Mouse (Mus musculus) hindbrain, embryonic 11.5 days (tissue): ENCODE measurements at regions not wholly inside any gene's neighbourhood (a gene's known extent, or its start where the extent isn't known, plus 50 kb on each side); places are given as distances from the start of the nearest gene placed in this dataset.

ENCODE experiments used
- ATAC-seq: fragments of 200-750 bp; cut with Nextera tagmentation; 2 replicates; pipeline ENCODE4 v1.8.0; 2017; ENCODE audit warnings: mild to moderate bottlenecking, moderate TSS enrichment, moderate library complexity; ENCODE audit not compliant: low FRiP score
- DNase-seq: peaks from one replicate; pipeline ENCODE4 v3.0.0-alpha.2; 2015; ENCODE audit warnings: low spot score
- H3K27ac ChIP-seq: fragments of 300-500 bp; sonication (generic); 2 replicates; pipeline ENCODE4 v1.5.1; 2014; ENCODE audit warnings: mild to moderate bottlenecking, low read depth, low read length
- H3K27me3 ChIP-seq: fragments of 300-500 bp; sonication (generic); 2 replicates; pipeline ENCODE4 v1.6.1; 2014; ENCODE audit warnings: mild to moderate bottlenecking, low read length, moderate library complexity, mixed read lengths; ENCODE audit not compliant: control insufficient read depth, insufficient read depth
- H3K36me3 ChIP-seq: fragments of 300-500 bp; sonication (generic); 2 replicates; pipeline ENCODE4 v1.6.1; 2014; ENCODE audit warnings: mild to moderate bottlenecking, low read length, moderate library complexity, mixed read lengths; ENCODE audit not compliant: control insufficient read depth, insufficient read depth
- H3K4me1 ChIP-seq: fragments of 300-500 bp; sonication (generic); replicated peaks from 2 replicates; pipeline ENCODE4 v1.6.1; 2014; ENCODE audit warnings: low read length, mixed read lengths; ENCODE audit not compliant: control insufficient read depth, insufficient read depth
- H3K4me2 ChIP-seq: fragments of 300-500 bp; sonication (generic); replicated peaks from 2 replicates; pipeline ENCODE4 v1.6.1; 2014; ENCODE audit warnings: mild to moderate bottlenecking, low read depth, low read length
- H3K4me3 ChIP-seq: fragments of 300-500 bp; sonication (generic); 2 replicates; pipeline ENCODE4 v1.5.1; 2014; ENCODE audit warnings: low read depth, low read length
- H3K9ac ChIP-seq: fragments of 300-500 bp; sonication (generic); 2 replicates; pipeline ENCODE4 v1.6.1; 2014; ENCODE audit warnings: low read depth, low read length
- H3K9me3 ChIP-seq: fragments of 300-500 bp; sonication (generic); 2 replicates; pipeline ENCODE4 v1.6.1; 2016; ENCODE audit warnings: low read length; ENCODE audit not compliant: control insufficient read depth
- WGBS: fragments of 180-500 bp; shearing (Covaris S2); extraction: QIAGEN DNeasy Blood & Tissue Kit; methylation state at CpG from one replicate; pipeline ENCODE4 v1.1.7; 2014; 5-methylcytosine and 5-hydroxymethylcytosine counted together

GRCm38 (mm10) chr12:98047765-98048164, 211.5 kb downstream of the Galc start:
- ATAC-seq, result no peak
- H3K4me2 ChIP-seq, result no peak overlapping the region
- H3K36me3 ChIP-seq, result no peaks in the 10 kb centered on the region
- 90% methylated on average over 8 of the region's 8 CpGs for WGBS
- no peaks in the 10 kb centered on the region for H3K9me3 ChIP-seq
- H3K9ac ChIP-seq, result no peak overlapping the region
- H3K4me1 ChIP-seq, result no peaks in the 10 kb centered on the region
- H3K27me3 ChIP-seq, result no peaks in the 10 kb centered on the region
- no peak overlapping the region for H3K27ac ChIP-seq
- H3K4me3 ChIP-seq, result no peak overlapping the region
- DNase-seq, result no peak

GRCm38 (mm10) chr12:98046459-98047440, 212.5 kb downstream of the Galc start:
- Histone ChIP-seq H3K4me3 (no peak overlapping the region), H3K4me2 (no peak overlapping the region), H3K9ac (no peak overlapping the region), H3K9me3 (no peaks in the 10 kb centered on the region), H3K36me3 (no peaks in the 10 kb centered on the region), H3K27ac (no peak overlapping the region), H3K4me1 (no peaks in the 10 kb centered on the region), H3K27me3 (no peaks in the 10 kb centered on the region)
- WGBS, result 63% methylated on average over 11 of the region's 11 CpGs
- ATAC-seq (no peak), DNase-seq (no peak)

- ATAC-seq (no peak), DNase-seq (no peak)
- no peak overlapping the region for H3K27ac ChIP-seq
- no peaks in the 10 kb centered on the region for H3K36me3 ChIP-seq
- H3K4me1 ChIP-seq, result no peaks in the 10 kb centered on the region
- no peaks in the 10 kb centered on the region for H3K9me3 ChIP-seq
- H3K27me3 ChIP-seq, result no peaks in the 10 kb centered on the region
- H3K9ac ChIP-seq, result no peak overlapping the region
- no peak overlapping the region for H3K4me2 ChIP-seq
- no peak overlapping the region for H3K4me3 ChIP-seq
- WGBS, result 90% methylated on average over 5 of the region's 5 CpGs
Measured at GRCm38 (mm10) chr12:98045784-98046458, 213.3 kb downstream of the Galc start.

GRCm38 (mm10) chr12:98043436-98043835, 215.8 kb downstream of the Galc start:
- ATAC-seq (no peak), DNase-seq (no peak)
- Histone ChIP-seq H3K4me2 (no peak overlapping the region), H3K27me3 (no peaks in the 10 kb centered on the region), H3K27ac (no peak overlapping the region), H3K4me1 (no peaks in the 10 kb centered on the region), H3K9ac (no peak overlapping the region), H3K9me3 (no peaks in the 10 kb centered on the region), H3K4me3 (no peak overlapping the region), H3K36me3 (no peaks in the 10 kb centered on the region)
- WGBS, result 84% methylated on average over 5 of the region's 5 CpGs

DNA sequence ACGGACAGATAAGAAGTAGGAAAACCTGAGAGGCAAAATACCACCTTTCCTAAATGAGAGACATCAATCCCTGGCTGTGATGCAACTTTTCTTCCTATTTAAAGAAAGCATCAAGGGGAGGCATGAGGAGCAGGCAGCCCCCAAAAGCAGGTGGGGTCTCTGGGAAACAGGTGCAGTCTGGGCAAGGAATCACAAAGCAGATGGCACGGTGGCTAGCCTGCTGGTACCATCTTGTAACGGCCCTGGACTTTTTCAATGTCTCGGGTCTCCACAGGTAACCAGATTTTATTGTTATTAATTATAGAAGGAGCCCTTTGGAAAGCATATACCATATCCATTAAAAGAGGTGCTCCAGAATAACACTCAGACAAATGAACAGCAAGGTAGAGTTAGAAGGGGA, 219.6 kb downstream of the Galc start:
- no peaks in the 10 kb centered on the region for H3K4me1 ChIP-seq
- 89% methylated on average over 4 of the region's 4 CpGs for WGBS
- no peak overlapping the region for H3K27ac ChIP-seq
- no peak for ATAC-seq
- no peak overlapping the region for H3K4me3 ChIP-seq
- H3K36me3 ChIP-seq, result no peaks in the 10 kb centered on the region
- no peaks in the 10 kb centered on the region for H3K27me3 ChIP-seq
- no peaks in the 10 kb centered on the region for H3K9me3 ChIP-seq
- DNase-seq, result no peak
- no peak overlapping the region for H3K9ac ChIP-seq
- no peak overlapping the region for H3K4me2 ChIP-seq

DNA sequence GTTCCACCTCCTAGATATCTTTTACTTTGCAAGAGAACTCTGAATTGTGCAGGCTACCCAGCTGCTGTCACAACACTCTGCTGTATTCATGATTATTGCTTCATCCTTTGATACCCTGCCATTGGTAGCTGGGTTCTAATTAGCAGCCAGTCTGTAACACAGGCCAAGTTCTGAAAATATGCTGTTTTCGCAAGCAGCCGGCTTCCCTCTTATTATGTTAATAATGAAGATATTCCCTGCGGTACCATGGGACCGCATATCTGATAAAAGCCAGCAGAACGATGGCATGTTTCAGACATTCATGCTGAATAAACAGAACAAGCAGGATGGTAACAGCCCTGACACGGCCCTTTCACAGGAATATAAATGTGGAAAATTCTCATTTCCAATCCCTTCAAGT, 235.6 kb downstream of the Galc start:
- Histone ChIP-seq H3K27ac (no peak overlapping the region), H3K4me2 (no peak overlapping the region), H3K27me3 (no peaks in the 10 kb centered on the region), H3K4me1 (no peaks in the 10 kb centered on the region), H3K9me3 (no peaks in the 10 kb centered on the region), H3K36me3 (no peaks in the 10 kb centered on the region), H3K9ac (no peak overlapping the region), H3K4me3 (no peak overlapping the region)
- ATAC-seq (no peak; the same call in 1 of the 2 replicates), DNase-seq (no peak)
- 76% methylated on average over 6 of the region's 6 CpGs for WGBS

GRCm38 (mm10) chr12:98014607-98015278, 244.5 kb downstream of the Galc start:
- peak; percentile 76; the same call in 1 of the 2 replicates for ATAC-seq
- DNase-seq, result peak; percentile 24
- no peak overlapping the region for H3K9ac ChIP-seq

DNA sequence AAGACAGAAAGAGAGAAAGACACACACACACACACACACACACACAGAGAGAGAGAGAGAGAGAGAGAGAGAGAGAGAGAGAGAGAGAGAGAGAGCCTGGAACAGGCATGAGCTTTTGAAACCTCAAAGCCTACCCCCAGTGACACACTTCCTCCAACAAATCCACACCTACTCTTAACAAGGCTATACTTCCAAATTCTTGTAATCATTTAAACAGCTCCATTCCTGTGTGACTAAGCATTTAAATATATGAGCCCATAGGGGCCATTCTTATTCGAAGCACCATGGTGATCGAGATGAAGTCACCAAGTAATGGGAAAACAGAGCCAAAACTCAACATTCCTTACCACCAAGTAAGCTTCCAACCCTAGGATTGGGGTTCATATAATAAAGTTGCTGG, 250.1 kb downstream of the Galc start:
- H3K4me1 ChIP-seq, result no peaks in the 10 kb centered on the region
- no peak for ATAC-seq
- H3K27me3 ChIP-seq, result no peaks in the 10 kb centered on the region
- DNase-seq, result no peak
- H3K4me2 ChIP-seq, result no peak overlapping the region
- WGBS, result 95% methylated on average over 2 of the region's 2 CpGs
- H3K9me3 ChIP-seq, result no peaks in the 10 kb centered on the region
- H3K4me3 ChIP-seq, result no peak overlapping the region
- no peak overlapping the region for H3K27ac ChIP-seq
- H3K9ac ChIP-seq, result no peak overlapping the region
- no peaks in the 10 kb centered on the region for H3K36me3 ChIP-seq

More at GRCm38 (mm10) chr12:98014607-98015278, 244.5 kb downstream of the Galc start:
- Histone ChIP-seq H3K27ac (no peak overlapping the region), H3K36me3 (no peaks in the 10 kb centered on the region), H3K4me3 (no peak overlapping the region), H3K27me3 (no peaks in the 10 kb centered on the region), H3K4me2 (no peak overlapping the region), H3K4me1 (no peaks in the 10 kb centered on the region), H3K9me3 (no peaks in the 10 kb centered on the region)
- 47% methylated on average over 8 of the region's 8 CpGs for whole genome bisulfite sequencing
